Mouse (Mus musculus) hindbrain, embryonic 15.5 days (tissue): ENCODE data around the gene Krt81. TPM values are rescaled to one million over a fixed set of nuclear protein-coding genes. Genes with fewer than 3 reads are reported as not detected.

Source experiments
- ATAC-seq: fragments of 200-750 bp; cut with Nextera tagmentation; 2 replicates; pipeline ENCODE4 v1.8.0; 2017; ENCODE audit warnings: low read depth, moderate number of reproducible peaks, moderate TSS enrichment; ENCODE audit not compliant: low FRiP score
- H3K27ac ChIP-seq: fragments of 300-500 bp; sonication (generic); replicated peaks from 2 replicates; pipeline ENCODE4 v1.5.1; 2015; ENCODE audit warnings: mild to moderate bottlenecking, inconsistent platforms
- H3K27me3 ChIP-seq: fragments of 300-500 bp; sonication (generic); 2 replicates; pipeline ENCODE4 v1.6.1; 2015; ENCODE audit warnings: control low read depth, inconsistent platforms
- H3K36me3 ChIP-seq: fragments of 300-500 bp; sonication (generic); 2 replicates; pipeline ENCODE4 v1.6.1; 2015; ENCODE audit warnings: control low read depth, inconsistent platforms
- H3K4me1 ChIP-seq: fragments of 300-500 bp; sonication (generic); replicated peaks from 2 replicates; pipeline ENCODE4 v1.6.1; 2015; ENCODE audit warnings: control low read depth, inconsistent platforms
- H3K4me2 ChIP-seq: fragments of 300-500 bp; sonication (generic); 2 replicates; pipeline ENCODE4 v1.6.1; 2015; ENCODE audit warnings: moderate library complexity, mild to moderate bottlenecking, inconsistent platforms
- H3K4me3 ChIP-seq: fragments of 300-500 bp; sonication (generic); 2 replicates; pipeline ENCODE4 v1.5.1; 2015; ENCODE audit warnings: mild to moderate bottlenecking, inconsistent platforms
- H3K9ac ChIP-seq: fragments of 300-500 bp; sonication (generic); 2 replicates; pipeline ENCODE4 v1.6.1; 2015; ENCODE audit warnings: inconsistent platforms
- H3K9me3 ChIP-seq: fragments of 300-500 bp; sonication (generic); 2 replicates; pipeline ENCODE4 v1.6.1; 2016; ENCODE audit warnings: control low read depth, inconsistent platforms
- WGBS: fragments of 180-500 bp; shearing (Covaris S2); methylation state at CpG from one replicate; pipeline ENCODE4 v1.1.7; 2015; 5-methylcytosine and 5-hydroxymethylcytosine counted together
- polyA plus RNA-seq: library from polyadenylated mRNA; unstranded; fragments of >200 nt; fragmentation: Nextera tagmentation; extraction: Ambion mirVana; gene quantifications from 2 replicates; pipeline ENCODE4 v1.2.1, GENCODE M21; 2015

The Krt81 gene
- polyA plus RNA-seq, 1 experiment from 2014 or later, result not detected

- no peak overlapping the region for H3K27ac ChIP-seq
- no peak for ATAC-seq
- H3K4me3 ChIP-seq, result no peak overlapping the region
- no peak overlapping the region for H3K4me2 ChIP-seq
- no peak overlapping the region for H3K9ac ChIP-seq
- 0 out of 2 replicates have a peak, but pooled peaks cover 3% of the 10 kb centered on the region for H3K27me3 ChIP-seq
- WGBS, result 40% methylated on average over 4 of the region's 4 CpGs
- H3K36me3 ChIP-seq, result no peaks in the 10 kb centered on the region
- H3K9me3 ChIP-seq, result no peaks in the 10 kb centered on the region
- H3K4me1 ChIP-seq, result peaks cover 11% of the 10 kb centered on the region
Observed at GRCm38 (mm10) chr15:101482056-101482455, 18.5 kb upstream of the Krt81 start.

- H3K27ac ChIP-seq, result no peak overlapping the region
- no peaks in the 10 kb centered on the region for H3K9me3 ChIP-seq
- WGBS, result 31% methylated on average over 11 of the region's 11 CpGs
- H3K4me3 ChIP-seq, result peak overlapping the region; percentile 27
- 0 out of 2 replicates have a peak overlapping the region, but pooled peaks have one; percentile 14 for H3K9ac ChIP-seq
- peak overlapping the region; percentile 75 for H3K4me2 ChIP-seq
- 0 out of 2 replicates have a peak, but pooled peaks cover 3% of the 10 kb centered on the region for H3K27me3 ChIP-seq
- no peak for ATAC-seq
- peaks cover 11% of the 10 kb centered on the region for H3K4me1 ChIP-seq
- no peaks in the 10 kb centered on the region for H3K36me3 ChIP-seq
Observed at GRCm38 (mm10) chr15:101479666-101480060, 16.1 kb upstream of the Krt81 start.

GRCm38 (mm10) chr15:101479007-101479665 is 15.6 kb upstream of the Krt81 start:
- no peaks in the 10 kb centered on the region for H3K9me3 ChIP-seq
- H3K4me2 ChIP-seq, result peak overlapping the region; percentile 75
- H3K9ac ChIP-seq, result 0 out of 2 replicates have a peak overlapping the region, but pooled peaks have one; percentile 14
- no peak overlapping the region for H3K27ac ChIP-seq
- WGBS, result 10% methylated on average over 31 of the region's 31 CpGs
- H3K36me3 ChIP-seq, result no peaks in the 10 kb centered on the region
- peaks cover 11% of the 10 kb centered on the region for H3K4me1 ChIP-seq
- H3K27me3 ChIP-seq, result 0 out of 2 replicates have a peak, but pooled peaks cover 3% of the 10 kb centered on the region
- ATAC-seq, result no peak
- peak overlapping the region; percentile 27 for H3K4me3 ChIP-seq

DNA sequence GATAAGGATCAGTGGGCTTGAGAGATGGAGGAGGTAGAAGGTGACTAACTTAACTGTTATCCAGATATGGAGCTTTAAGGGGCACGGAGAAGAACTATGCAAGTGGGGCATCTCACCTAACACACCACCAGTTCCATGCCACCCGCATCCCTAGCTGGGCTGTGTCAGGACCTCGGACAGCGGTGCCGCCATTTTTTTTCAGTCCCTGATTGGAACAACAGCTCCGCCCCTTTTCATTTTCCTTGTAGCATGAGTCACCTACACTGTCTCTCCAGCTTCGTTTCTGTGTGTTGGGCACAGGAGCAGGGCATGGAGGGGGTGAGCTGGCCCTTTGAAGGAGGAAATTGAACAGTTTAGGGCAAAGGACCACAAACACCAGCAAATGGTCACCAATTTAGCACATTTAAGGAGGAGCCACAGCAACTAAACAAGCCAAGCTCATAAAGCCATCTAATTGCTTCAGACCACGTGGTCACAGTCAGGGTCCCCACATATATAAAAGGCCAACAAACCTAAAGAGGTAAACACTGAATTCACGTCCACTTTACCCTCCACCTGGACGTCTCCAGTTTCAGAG is 9.5 kb upstream of the Krt81 start, which contains the start of gene Krt86:
Gene Krt86 (plus strand): TSS at position 527 of the 577 bp plus-strand sequence.
- no peak within 1 kb of the TSS for H3K4me2 ChIP-seq
- H3K27me3 ChIP-seq, result no peaks in the 10 kb centered on the region
- WGBS, result 41% methylated on average over 10 of the region's 10 CpGs
- H3K27ac ChIP-seq, result no peak within 1 kb of the TSS
- H3K4me1 ChIP-seq, result no peaks in the 10 kb centered on the region
- ATAC-seq, result no peak
- H3K9ac ChIP-seq, result no peak within 1 kb of the TSS
- H3K4me3 ChIP-seq, result no peak within 1 kb of the TSS
- H3K9me3 ChIP-seq, result no peaks in the 10 kb centered on the region
- no peaks in the 10 kb centered on the region for H3K36me3 ChIP-seq

- 92% methylated on average over 4 of the region's 4 CpGs for WGBS
- no peak overlapping the region for H3K27ac ChIP-seq
- no peak overlapping the region for H3K4me2 ChIP-seq
- ATAC-seq, result no peak
- H3K27me3 ChIP-seq, result no peaks in the 10 kb centered on the region
- H3K4me1 ChIP-seq, result no peaks in the 10 kb centered on the region
- H3K9ac ChIP-seq, result no peak overlapping the region
- H3K4me3 ChIP-seq, result no peak overlapping the region
- no peaks in the 10 kb centered on the region for H3K36me3 ChIP-seq
- no peaks in the 10 kb centered on the region for H3K9me3 ChIP-seq
Observed at GRCm38 (mm10) chr15:101469093-101469492, 5.5 kb upstream of the Krt81 start.

DNA sequence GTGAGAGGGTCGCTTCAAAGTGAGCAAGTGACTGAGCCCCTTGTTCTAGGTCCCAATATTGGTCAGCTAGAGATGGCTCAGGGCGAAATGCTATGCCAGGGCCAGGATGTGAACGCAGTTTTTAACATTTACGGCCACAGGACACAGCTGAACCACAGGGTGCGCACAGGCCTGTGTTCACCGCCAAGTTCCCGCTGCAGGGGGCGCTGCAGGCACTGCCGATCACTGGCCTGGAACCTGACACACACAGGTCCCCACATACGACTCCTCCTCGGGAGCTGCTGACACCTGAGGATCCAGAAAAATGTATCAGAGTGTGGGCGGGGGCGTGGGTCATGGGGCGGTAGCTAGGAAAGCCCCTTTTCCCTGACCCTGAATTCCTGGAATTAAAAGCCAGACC is 4.3 kb downstream of the Krt81 start:
- Histone ChIP-seq H3K9ac (no peak overlapping the region), H3K4me2 (no peak overlapping the region), H3K4me1 (peaks cover 8% of the 10 kb centered on the region; the same call in 1 of the 2 replicates), H3K4me3 (no peak overlapping the region), H3K27me3 (no peaks in the 10 kb centered on the region), H3K27ac (no peak overlapping the region), H3K9me3 (no peaks in the 10 kb centered on the region), H3K36me3 (no peaks in the 10 kb centered on the region)
- WGBS, result 85% methylated on average over 14 of the region's 14 CpGs
- ATAC-seq, result no peak

DNA sequence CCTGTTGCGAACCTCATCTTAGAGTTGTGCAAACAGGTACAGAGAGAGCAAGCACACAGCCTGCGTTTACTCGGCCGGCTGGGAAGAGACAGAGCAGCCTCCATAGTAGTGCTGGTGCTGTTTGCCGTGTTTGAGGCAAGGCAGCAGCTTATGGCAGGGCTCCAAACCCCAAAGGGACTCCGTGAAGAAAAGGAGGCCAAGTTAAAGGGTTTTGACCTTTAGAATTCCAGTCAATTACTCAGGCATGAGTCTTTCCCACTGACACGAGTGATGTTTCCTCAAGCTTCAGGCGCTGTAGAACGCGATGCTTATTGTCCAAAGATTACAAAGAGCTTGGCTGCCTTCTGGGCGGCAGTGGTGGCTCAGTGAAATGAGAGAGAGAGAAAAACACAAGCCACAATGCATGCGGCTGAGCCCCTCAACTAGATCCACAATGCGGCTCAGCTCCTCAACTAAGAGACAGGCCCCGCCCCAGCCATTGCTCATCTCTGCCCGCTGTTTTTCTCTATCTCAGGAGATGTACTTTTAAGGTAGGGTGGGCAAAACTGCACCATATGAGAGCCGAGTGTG is 5.1 kb downstream of the Krt81 start:
- ATAC-seq, result no peak
- H3K27me3 ChIP-seq, result no peaks in the 10 kb centered on the region
- H3K27ac ChIP-seq, result no peak overlapping the region; the same call in 1 of the 2 replicates
- H3K4me1 ChIP-seq, result peaks cover 8% of the 10 kb centered on the region; the same call in 1 of the 2 replicates
- H3K9me3 ChIP-seq, result no peaks in the 10 kb centered on the region
- no peak overlapping the region for H3K9ac ChIP-seq
- H3K4me2 ChIP-seq, result no peak overlapping the region
- no peaks in the 10 kb centered on the region for H3K36me3 ChIP-seq
- WGBS, result 31% methylated on average over 16 of the region's 16 CpGs
- no peak overlapping the region for H3K4me3 ChIP-seq

DNA sequence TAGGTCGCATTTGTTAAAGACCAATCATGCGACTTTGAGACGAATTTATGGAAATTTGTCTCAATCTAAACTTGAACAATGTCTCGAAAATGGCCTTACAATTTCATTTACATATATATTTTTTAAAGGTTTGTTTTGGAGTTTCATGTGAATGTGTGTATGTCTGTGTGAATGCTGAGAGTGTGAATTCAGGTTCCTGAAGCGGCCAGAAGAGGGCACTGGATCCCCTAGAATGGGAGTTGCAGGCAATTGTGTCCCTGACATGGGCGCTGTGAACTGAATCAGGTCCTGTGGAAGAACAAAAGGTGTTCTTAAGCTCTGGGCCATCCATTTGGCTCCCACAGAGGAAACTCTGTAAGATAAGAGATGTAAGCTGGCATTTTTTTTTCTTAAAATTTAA is 7.7 kb downstream of the Krt81 start:
- no peak overlapping the region for H3K9ac ChIP-seq
- no peak overlapping the region for H3K4me2 ChIP-seq

DNA sequence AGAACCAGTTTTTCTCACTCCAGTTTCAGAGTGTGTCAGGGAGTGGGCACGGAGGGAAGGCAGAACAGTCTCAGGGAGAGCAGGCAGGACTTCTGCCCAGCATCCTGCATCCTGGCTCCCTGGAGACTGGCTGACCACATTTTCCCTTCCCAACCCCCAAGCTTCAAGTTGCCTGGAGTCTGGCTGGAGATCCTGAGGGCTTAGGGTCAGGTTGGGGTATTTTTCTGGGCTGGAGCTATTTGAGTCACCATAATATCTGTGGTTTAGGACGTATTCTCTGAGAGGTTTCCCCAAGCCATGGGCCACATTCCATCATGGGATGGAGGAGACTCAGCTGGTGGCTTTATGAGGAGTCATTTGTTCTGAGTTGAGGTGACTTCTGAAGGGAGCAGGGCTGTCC is 8.3 kb downstream of the Krt81 start:
- Histone ChIP-seq H3K4me2 (no peak overlapping the region), H3K4me1 (peaks cover 8% of the 10 kb centered on the region; the same call in 1 of the 2 replicates), H3K27me3 (no peaks in the 10 kb centered on the region), H3K9ac (no peak overlapping the region), H3K4me3 (no peak overlapping the region), H3K9me3 (no peaks in the 10 kb centered on the region), H3K36me3 (no peaks in the 10 kb centered on the region), H3K27ac (no peak overlapping the region)
- 78% methylated on average over 2 of the region's 2 CpGs for WGBS
- no peak for ATAC-seq

More for the DNA sequence above, 7.7 kb downstream of the Krt81 start:
- H3K4me1 ChIP-seq, result peaks cover 8% of the 10 kb centered on the region; the same call in 1 of the 2 replicates
- no peak overlapping the region for H3K4me3 ChIP-seq
- no peak for ATAC-seq
- no peaks in the 10 kb centered on the region for H3K27me3 ChIP-seq
- H3K9me3 ChIP-seq, result no peaks in the 10 kb centered on the region
- WGBS, result 90% methylated on average over 6 of the region's 6 CpGs
- H3K27ac ChIP-seq, result no peak overlapping the region
- no peaks in the 10 kb centered on the region for H3K36me3 ChIP-seq

DNA sequence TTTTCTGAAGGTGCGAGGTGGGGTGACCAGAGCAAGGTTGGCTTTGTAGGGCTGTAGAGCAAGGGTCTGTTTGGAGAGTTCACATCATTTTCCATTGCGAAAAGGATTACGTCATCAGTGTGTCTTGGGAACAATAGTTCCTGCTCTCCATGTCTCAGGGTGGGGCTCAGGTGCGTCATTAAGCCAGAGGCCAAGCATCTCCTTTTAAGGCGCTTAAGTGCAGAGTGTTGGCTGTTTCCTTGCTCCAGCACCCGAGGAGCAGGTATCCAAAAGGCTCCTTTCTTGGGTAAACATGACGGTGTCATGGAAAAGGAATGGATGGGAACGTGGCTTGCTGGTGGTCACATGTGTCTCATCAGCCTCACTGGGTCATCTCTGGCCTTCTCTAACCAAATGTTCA is 8.8 kb downstream of the Krt81 start:
- Histone ChIP-seq H3K4me2 (no peak overlapping the region), H3K4me3 (no peak overlapping the region), H3K36me3 (no peaks in the 10 kb centered on the region), H3K4me1 (peaks cover 8% of the 10 kb centered on the region; the same call in 1 of the 2 replicates), H3K27me3 (no peaks in the 10 kb centered on the region), H3K27ac (no peak overlapping the region), H3K9ac (no peak overlapping the region), H3K9me3 (no peaks in the 10 kb centered on the region)
- ATAC-seq, result no peak
- WGBS, result 89% methylated on average over 8 of the region's 8 CpGs

DNA sequence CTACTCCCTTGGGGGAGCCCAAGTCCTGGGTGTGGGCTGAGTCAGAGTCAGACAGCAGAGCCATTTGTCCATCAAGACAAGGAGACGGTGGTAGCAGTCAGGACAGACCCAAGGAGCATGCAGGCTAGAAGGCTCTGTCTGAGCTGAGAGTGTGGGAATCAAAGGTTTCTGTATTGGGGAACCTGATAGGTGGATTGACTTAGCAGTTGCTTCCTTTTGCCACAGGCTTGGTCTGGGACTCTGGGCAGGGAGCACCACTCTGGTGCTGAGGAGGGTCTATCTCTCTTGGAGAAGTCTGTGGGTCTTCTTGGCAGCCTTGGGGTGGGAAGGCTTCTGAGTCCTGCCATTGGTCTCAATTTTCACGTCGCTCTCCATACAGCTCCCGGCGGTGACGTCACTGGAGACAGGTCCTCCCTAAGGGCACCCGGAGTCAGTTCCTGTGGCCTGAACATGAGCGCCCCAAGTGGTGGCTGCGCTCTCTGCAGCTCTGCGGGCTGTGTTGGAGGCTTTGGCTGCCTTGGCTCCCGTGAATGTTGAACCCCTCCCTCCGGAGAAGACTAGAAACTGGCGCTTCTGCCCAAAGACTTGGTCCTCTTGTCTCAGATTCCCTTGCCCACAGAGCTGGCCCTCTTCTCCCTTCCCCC is 10.3 kb downstream of the Krt81 start:
- H3K4me2 ChIP-seq, result peak overlapping the region; percentile 16; the same call in 1 of the 2 replicates
- no peaks in the 10 kb centered on the region for H3K27me3 ChIP-seq
- no peak overlapping the region for H3K9ac ChIP-seq
- no peaks in the 10 kb centered on the region for H3K9me3 ChIP-seq
- no peak overlapping the region for H3K27ac ChIP-seq
- WGBS, result 8% methylated on average over 13 of the region's 13 CpGs
- H3K4me3 ChIP-seq, result no peak overlapping the region
- H3K4me1 ChIP-seq, result peaks cover under 1% of the 10 kb centered on the region; the same call in 1 of the 2 replicates
- ATAC-seq, result no peak
- no peaks in the 10 kb centered on the region for H3K36me3 ChIP-seq

GRCm38 (mm10) chr15:101447444-101447843 is 16.1 kb downstream of the Krt81 start, which contains the start of gene Krt88:
Krt88 (plus strand) TSS chr15:101447744.
- Histone ChIP-seq H3K4me2 (no peak within 1 kb of the TSS), H3K9ac (no peak within 1 kb of the TSS), H3K4me3 (no peak within 1 kb of the TSS), H3K9me3 (no peaks in the 10 kb centered on the region), H3K27ac (no peak within 1 kb of the TSS), H3K27me3 (no peaks in the 10 kb centered on the region), H3K36me3 (no peaks in the 10 kb centered on the region), H3K4me1 (no peaks in the 10 kb centered on the region)
- 87% methylated on average over 2 of the region's 2 CpGs for WGBS
- no peak for ATAC-seq
